Mouse (Mus musculus): ENCODE data around the gene Hbs1l. TPM values are rescaled to one million over a fixed set of nuclear protein-coding genes. Genes with fewer than 3 reads are reported as not detected.

The Hbs1l gene
- polyA plus RNA-seq, 1 experiment from 2014 or later: 77.0 TPM

GRCm38 (mm10) chr10:21342331-21343005 lies 46.7 kb downstream of the Hbs1l start:
- Histone ChIP-seq H3K4me1 (replicated peaks) (no peaks in the 10 kb centered on the region), H3K4me2 (no peak overlapping the region), H3K4me3 (no peak overlapping the region), H3K27me3 (replicated peaks) (no peaks in the 10 kb centered on the region), H3K36me3 (peaks cover 64% of the 10 kb centered on the region), H3K9ac (no peak overlapping the region), H3K27ac (ENCODE audit: poor library complexity, severe bottlenecking) (no peak overlapping the region), H3K9me3 (replicated peaks) (no peaks in the 10 kb centered on the region)
- 90% methylated on average over 11 of the region's 11 CpGs for WGBS
- ATAC-seq (ENCODE audit: insufficient number of reproducible peaks, low FRiP score): no peak

DNA sequence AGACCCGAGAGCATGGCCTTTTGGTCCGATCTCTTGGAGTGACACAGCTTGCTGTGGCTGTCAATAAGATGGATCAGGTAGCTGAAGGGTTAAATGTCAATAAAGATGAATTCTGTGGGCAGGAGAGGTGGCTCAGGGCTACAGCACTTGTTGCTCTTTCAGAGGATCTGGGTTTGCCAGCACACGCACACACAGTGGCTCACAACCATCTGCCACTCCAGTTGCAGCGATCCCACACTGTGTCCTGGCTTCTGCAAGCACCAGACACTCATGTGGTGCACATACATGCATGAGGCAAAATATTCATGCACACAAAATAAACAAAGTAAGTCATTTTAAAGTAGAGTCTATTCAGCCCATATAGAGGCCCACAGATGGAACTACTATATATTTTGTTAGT lies 51.6 kb downstream of the Hbs1l start:
- Histone ChIP-seq H3K36me3 (peaks cover 60% of the 10 kb centered on the region), H3K4me2 (no peak overlapping the region), H3K9me3 (replicated peaks) (no peaks in the 10 kb centered on the region), H3K9ac (no peak overlapping the region), H3K4me1 (replicated peaks) (no peaks in the 10 kb centered on the region), H3K4me3 (no peak overlapping the region), H3K27me3 (replicated peaks) (no peaks in the 10 kb centered on the region), H3K27ac (ENCODE audit: poor library complexity, severe bottlenecking) (no peak overlapping the region)
- 93% methylated on average over 4 of the region's 4 CpGs for WGBS
- no peak for ATAC-seq (ENCODE audit: insufficient number of reproducible peaks, low FRiP score)

DNA sequence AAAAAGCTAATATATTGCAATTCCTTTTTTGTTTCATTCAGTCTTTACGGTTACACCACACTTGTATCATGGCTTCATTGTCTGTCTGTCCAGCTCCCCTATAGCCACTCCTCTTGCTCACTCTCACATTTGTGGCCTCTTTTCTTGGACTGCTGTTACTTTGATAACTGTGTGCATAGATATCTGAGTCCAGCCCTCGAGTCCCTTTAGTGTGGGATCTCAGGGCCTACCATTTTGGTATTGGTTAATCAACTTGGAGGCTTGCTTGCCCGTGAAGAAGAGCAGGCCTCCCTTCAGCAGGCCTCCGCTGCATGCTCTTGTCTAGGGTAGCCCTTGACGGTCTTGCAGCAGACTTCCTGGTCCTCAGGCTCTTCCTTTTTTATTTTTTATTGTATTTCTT lies 53.7 kb downstream of the Hbs1l start:
- no peak overlapping the region for H3K27ac ChIP-seq (ENCODE audit: poor library complexity, severe bottlenecking)
- no peak overlapping the region for H3K4me3 ChIP-seq
- no peak overlapping the region for H3K9ac ChIP-seq
- H3K27me3 ChIP-seq (replicated peaks): no peaks in the 10 kb centered on the region
- H3K4me1 ChIP-seq (replicated peaks): no peaks in the 10 kb centered on the region
- H3K9me3 ChIP-seq (replicated peaks): no peaks in the 10 kb centered on the region
- no peak for ATAC-seq (ENCODE audit: insufficient number of reproducible peaks, low FRiP score)
- no peak overlapping the region for H3K4me2 ChIP-seq
- WGBS: 88% methylated on average over 5 of the region's 5 CpGs
- H3K36me3 ChIP-seq: peaks cover 66% of the 10 kb centered on the region

DNA sequence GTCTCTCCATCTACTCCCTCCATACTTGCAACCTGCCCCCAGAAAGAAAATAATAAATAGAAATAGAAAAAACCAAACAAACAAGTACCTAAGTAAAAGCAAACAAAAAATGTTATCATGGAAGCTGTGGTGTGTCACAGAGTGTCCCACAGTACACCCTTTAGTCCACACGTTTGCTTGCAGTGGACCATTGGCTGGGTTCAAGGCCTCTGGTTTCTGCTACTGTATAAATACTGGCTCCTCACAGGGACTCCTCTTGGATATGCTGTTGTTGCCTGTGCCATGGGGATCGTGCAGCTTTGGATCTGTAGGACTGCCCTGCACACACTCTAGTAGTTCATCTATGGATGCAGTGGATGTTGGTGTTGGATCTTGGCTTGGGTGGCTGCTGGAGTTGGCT lies 54.2 kb downstream of the Hbs1l start:
- no peak for ATAC-seq (ENCODE audit: insufficient number of reproducible peaks, low FRiP score)
- no peak overlapping the region for H3K4me3 ChIP-seq
- no peak overlapping the region for H3K27ac ChIP-seq (ENCODE audit: poor library complexity, severe bottlenecking)
- H3K9ac ChIP-seq: no peak overlapping the region
- no peaks in the 10 kb centered on the region for H3K27me3 ChIP-seq (replicated peaks)
- no peaks in the 10 kb centered on the region for H3K4me1 ChIP-seq (replicated peaks)
- H3K4me2 ChIP-seq: no peak overlapping the region
- no peaks in the 10 kb centered on the region for H3K9me3 ChIP-seq (replicated peaks)
- peaks cover 70% of the 10 kb centered on the region for H3K36me3 ChIP-seq
- WGBS: 86% methylated on average over 2 of the region's 2 CpGs

DNA sequence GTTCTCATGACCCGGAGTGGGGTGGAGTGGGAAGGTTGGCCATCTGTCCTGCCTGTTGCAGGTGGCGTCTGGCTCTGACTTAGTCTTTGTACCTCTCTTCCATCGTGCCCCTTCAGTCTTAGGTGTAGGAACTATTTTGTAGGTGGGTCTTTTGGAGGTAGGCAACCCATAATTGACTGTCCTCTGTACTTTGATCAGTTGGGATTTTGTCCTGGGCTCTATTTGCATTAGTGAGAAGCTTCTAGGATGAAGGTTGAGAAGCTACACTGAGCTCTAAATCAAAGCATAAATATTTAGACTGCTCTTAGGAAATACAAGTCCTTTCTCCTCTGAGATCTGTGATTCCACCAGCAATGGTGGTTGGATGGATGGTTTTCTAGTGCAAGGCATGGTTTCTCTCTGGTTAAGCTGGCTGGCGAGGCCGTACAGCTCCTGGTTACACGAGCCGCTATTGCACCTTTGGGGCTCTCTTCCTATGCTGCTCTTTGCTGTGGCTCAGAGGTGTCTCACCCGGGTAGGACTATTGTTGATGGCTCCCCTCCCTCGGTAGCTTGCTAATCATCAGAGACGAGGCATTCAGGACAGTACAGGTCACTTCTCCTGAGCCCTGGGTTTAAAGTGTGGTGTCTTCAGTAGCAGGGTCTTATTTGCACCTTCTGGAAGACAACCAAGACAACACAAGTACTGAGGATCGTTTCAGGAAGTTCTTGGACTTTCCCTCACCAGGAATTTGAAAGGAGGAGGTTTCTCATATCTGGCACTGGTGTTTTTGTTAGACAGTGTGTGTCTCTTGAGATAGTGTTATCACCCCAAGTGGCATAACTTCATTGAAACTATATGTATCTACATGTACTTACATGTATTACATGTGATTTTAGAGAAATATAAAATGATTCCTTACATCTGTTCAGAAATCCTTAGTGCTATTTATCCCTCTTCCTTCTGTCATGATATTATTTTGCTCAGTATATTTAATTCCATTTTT lies 55.0 kb downstream of the Hbs1l start:
- no peak overlapping the region for H3K9ac ChIP-seq
- WGBS: 84% methylated on average over 11 of the region's 11 CpGs
- no peak overlapping the region for H3K4me2 ChIP-seq
- no peak overlapping the region for H3K27ac ChIP-seq (ENCODE audit: poor library complexity, severe bottlenecking)
- no peak for ATAC-seq (ENCODE audit: insufficient number of reproducible peaks, low FRiP score)
- H3K27me3 ChIP-seq (replicated peaks): no peaks in the 10 kb centered on the region
- H3K9me3 ChIP-seq (replicated peaks): no peaks in the 10 kb centered on the region
- H3K4me1 ChIP-seq (replicated peaks): no peaks in the 10 kb centered on the region
- no peak overlapping the region for H3K4me3 ChIP-seq
- H3K36me3 ChIP-seq: peaks cover 67% of the 10 kb centered on the region

- H3K27me3 ChIP-seq (replicated peaks): no peaks in the 10 kb centered on the region
- no peak for ATAC-seq (ENCODE audit: insufficient number of reproducible peaks, low FRiP score)
- no peak overlapping the region for H3K27ac ChIP-seq (ENCODE audit: poor library complexity, severe bottlenecking)
- 87% methylated on average over 12 of the region's 12 CpGs for WGBS
- peaks cover 69% of the 10 kb centered on the region for H3K36me3 ChIP-seq
- H3K4me3 ChIP-seq: no peak overlapping the region
- no peak overlapping the region for H3K4me2 ChIP-seq
- H3K9ac ChIP-seq: no peak overlapping the region
- H3K4me1 ChIP-seq (replicated peaks): no peaks in the 10 kb centered on the region
- H3K9me3 ChIP-seq (replicated peaks): no peaks in the 10 kb centered on the region
These were observed 56.0 kb downstream of the Hbs1l start for GRCm38 (mm10) chr10:21351766-21352165.

- H3K4me3 ChIP-seq: no peak overlapping the region
- H3K27ac ChIP-seq (ENCODE audit: poor library complexity, severe bottlenecking): no peak overlapping the region
- H3K36me3 ChIP-seq: peaks cover 77% of the 10 kb centered on the region
- no peaks in the 10 kb centered on the region for H3K4me1 ChIP-seq (replicated peaks)
- no peaks in the 10 kb centered on the region for H3K27me3 ChIP-seq (replicated peaks)
- no peaks in the 10 kb centered on the region for H3K9me3 ChIP-seq (replicated peaks)
- H3K4me2 ChIP-seq: no peak overlapping the region
- H3K9ac ChIP-seq: 0 out of 2 replicates have a peak overlapping the region, but pooled peaks have one; percentile 20
- WGBS: 52% methylated on average over 5 of the region's 5 CpGs
- ATAC-seq (ENCODE audit: insufficient number of reproducible peaks, low FRiP score): no peak
These were observed 58.1 kb downstream of the Hbs1l start for GRCm38 (mm10) chr10:21353890-21354289.

DNA sequence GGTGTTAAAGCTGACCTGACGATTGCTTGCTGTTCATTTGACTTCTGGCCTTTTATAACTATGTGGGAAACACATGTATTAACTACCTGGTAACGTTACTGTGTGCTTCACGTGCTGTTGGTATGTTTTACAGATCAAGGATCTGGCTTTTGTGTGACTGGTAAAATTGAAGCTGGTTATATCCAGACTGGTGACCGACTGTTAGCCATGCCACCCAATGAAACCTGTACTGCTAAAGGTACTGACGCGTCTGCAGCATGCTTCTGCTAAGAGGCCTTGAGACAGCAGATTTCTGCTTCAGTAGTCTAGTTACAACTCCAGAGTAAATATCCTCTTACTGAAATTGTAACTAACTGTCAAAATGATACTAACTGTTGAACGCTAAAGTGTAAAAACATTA lies 58.7 kb downstream of the Hbs1l start:
- H3K36me3 ChIP-seq: peaks cover 80% of the 10 kb centered on the region
- H3K4me2 ChIP-seq: no peak overlapping the region
- H3K9me3 ChIP-seq (replicated peaks): no peaks in the 10 kb centered on the region
- no peak overlapping the region for H3K27ac ChIP-seq (ENCODE audit: poor library complexity, severe bottlenecking)
- no peak overlapping the region for H3K4me3 ChIP-seq
- WGBS: 92% methylated on average over 7 of the region's 7 CpGs
- no peaks in the 10 kb centered on the region for H3K4me1 ChIP-seq (replicated peaks)
- no peak overlapping the region for H3K9ac ChIP-seq
- ATAC-seq (ENCODE audit: insufficient number of reproducible peaks, low FRiP score): no peak
- no peaks in the 10 kb centered on the region for H3K27me3 ChIP-seq (replicated peaks)

DNA sequence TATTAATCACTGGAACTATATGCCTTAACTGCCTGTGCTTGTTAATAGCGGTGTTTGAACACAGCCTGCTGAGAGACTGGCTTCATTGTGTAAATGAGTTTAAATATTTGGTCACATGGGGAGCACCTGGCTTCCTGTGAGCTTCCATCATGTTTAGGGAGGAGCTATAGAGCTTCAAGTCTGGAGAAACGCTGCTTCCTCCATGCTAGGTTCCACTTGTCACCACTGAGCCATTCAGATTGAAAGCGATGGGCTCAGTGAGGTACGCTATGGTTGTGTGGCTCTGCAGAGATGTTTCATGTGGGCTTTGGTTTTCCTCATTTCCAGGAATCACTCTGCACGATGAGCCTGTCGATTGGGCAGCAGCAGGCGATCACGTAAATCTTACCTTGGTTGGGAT lies 62.2 kb downstream of the Hbs1l start:
- ATAC-seq (ENCODE audit: insufficient number of reproducible peaks, low FRiP score): no peak

DNA sequence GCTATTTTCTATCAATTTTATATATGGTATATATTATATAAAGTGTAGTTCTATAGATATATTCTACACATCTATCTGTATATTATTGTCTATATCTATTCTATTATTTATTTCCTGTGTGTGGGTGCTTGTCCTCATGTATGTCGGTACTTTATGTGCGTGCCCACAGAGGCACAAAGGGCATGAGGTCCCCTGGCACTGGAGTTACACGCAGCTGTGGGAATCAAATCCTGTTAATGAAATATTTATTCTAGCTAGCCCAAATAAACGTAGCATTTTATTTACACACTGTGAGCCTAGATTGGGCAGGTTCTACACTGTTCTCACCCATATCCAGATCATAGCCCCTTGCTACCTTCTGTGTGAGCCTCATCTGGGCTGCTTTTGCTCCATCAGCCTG lies 63.3 kb downstream of the Hbs1l start:
- H3K4me2 ChIP-seq: no peak overlapping the region
- H3K36me3 ChIP-seq: peaks cover 66% of the 10 kb centered on the region
- 90% methylated on average over 4 of the region's 4 CpGs for WGBS

More for the DNA sequence above, 62.2 kb downstream of the Hbs1l start:
- no peaks in the 10 kb centered on the region for H3K9me3 ChIP-seq (replicated peaks)
- no peak overlapping the region for H3K4me2 ChIP-seq
- 93% methylated on average over 8 of the region's 8 CpGs for WGBS
- H3K4me1 ChIP-seq (replicated peaks): 0 out of 2 replicates have a peak, but pooled peaks cover 4% of the 10 kb centered on the region
- no peak overlapping the region for H3K27ac ChIP-seq (ENCODE audit: poor library complexity, severe bottlenecking)
- H3K36me3 ChIP-seq: peaks cover 67% of the 10 kb centered on the region
- H3K9ac ChIP-seq: no peak overlapping the region
- H3K27me3 ChIP-seq (replicated peaks): no peaks in the 10 kb centered on the region
- H3K4me3 ChIP-seq: no peak overlapping the region

DNA sequence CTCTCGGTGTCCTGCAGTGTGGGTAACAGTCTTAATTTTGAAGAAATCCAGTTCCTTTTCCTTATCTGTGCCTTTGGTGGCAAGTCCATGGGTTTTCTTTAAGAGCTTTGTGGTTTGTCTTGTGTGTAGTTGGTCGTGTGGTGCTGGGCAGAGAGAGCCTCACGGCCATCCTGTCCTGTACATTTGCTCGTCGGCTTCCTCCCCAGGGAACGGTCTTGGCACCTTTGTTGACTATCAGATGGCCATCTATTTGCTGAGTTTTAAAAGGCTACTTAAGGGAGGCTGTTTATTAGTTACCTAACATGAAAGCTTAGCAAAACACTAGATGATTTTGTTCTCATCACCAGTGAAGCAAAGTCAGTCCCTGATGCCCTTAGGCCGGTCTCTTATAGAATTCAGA lies 66.1 kb downstream of the Hbs1l start:
- H3K36me3 ChIP-seq: peaks cover 60% of the 10 kb centered on the region

More for the DNA sequence above, 63.3 kb downstream of the Hbs1l start:
- Histone ChIP-seq H3K4me3 (no peak overlapping the region), H3K27ac (ENCODE audit: poor library complexity, severe bottlenecking) (no peak overlapping the region), H3K4me1 (replicated peaks) (0 out of 2 replicates have a peak, but pooled peaks cover 4% of the 10 kb centered on the region), H3K9me3 (replicated peaks) (no peaks in the 10 kb centered on the region), H3K27me3 (replicated peaks) (no peaks in the 10 kb centered on the region), H3K9ac (no peak overlapping the region)
- no peak for ATAC-seq (ENCODE audit: insufficient number of reproducible peaks, low FRiP score)

More for the DNA sequence above, 66.1 kb downstream of the Hbs1l start:
- no peaks in the 10 kb centered on the region for H3K27me3 ChIP-seq (replicated peaks)
- no peaks in the 10 kb centered on the region for H3K9me3 ChIP-seq (replicated peaks)
- no peak overlapping the region for H3K4me3 ChIP-seq
- no peak overlapping the region for H3K4me2 ChIP-seq
- H3K27ac ChIP-seq (ENCODE audit: poor library complexity, severe bottlenecking): no peak overlapping the region
- no peak overlapping the region for H3K9ac ChIP-seq
- 76% methylated on average over 7 of the region's 7 CpGs for WGBS
- ATAC-seq (ENCODE audit: insufficient number of reproducible peaks, low FRiP score): no peak
- H3K4me1 ChIP-seq (replicated peaks): 0 out of 2 replicates have a peak, but pooled peaks cover 9% of the 10 kb centered on the region
